In the genomic region with DNA sequence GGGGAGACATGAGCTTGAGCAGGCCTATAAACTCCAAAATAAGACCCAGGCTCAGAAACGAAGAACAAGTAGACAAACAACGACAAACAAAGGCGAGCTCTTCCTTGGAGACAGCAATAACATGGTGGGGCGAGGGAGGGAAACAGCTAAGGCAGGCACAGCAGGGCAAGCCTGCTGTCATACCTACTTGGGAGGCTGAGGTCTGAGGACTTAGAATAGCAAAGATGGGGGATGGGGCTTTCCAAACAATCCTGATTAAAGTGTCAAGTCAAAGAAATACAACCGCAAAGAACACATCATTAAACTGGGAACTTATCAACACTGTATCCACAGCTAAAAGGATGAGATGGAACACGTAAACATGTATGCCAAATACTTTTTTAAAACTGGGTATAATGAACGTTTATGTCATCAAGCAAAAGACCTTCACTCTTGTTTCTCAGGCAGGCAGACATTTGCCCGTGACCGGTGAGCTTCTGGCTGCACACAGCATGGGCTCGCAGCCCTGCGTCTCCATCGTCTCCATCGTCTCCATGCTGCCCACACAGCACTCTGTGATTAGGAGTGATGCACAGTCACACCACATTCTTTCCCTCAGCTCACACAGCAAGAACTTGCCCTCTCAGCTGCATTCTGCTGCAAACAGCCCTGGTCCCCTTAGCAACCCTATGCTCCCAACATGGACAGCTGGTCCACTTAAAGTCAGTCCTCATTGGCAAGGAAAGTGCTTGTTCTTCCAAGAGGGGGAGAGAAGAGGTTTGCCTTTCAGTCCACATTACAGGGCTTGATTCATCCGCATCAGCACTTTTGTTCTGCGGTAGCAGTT, we compare ENCODE assay signal across 9 mouse cellular contexts. TPM values are rescaled to one million over a fixed set of nuclear protein-coding genes. Genes with fewer than 3 reads are reported as not detected.
DNase-seq lines count a peak whose midpoint lies in the region; ATAC-seq lines count a peak whose summit lies in the region.
"Had no signal": no experiment of that assay in that cellular context is flagged by ENCODE, and none has a peak within 500 bp of the region (broad histone marks: within the 10 kb centered on the region; RNA-seq: fewer than 3 reads in every experiment).

No protein-coding gene starts in this region.

- H3K4me3 ChIP-seq in limb, embryonic 15.5 days: no peak overlapping the region
- H3K4me3 ChIP-seq in neural tube, embryonic 15.5 days (replicated peaks): no peak overlapping the region

- peaks cover 6% of the 10 kb centered on the region; the same call in 1 of the 2 replicates for H3K4me1 ChIP-seq in limb, embryonic 15.5 days
- peaks cover 16% of the 10 kb centered on the region for H3K4me1 ChIP-seq in neural tube, embryonic 15.5 days

- no peaks in the 10 kb centered on the region for H3K27me3 ChIP-seq in limb, embryonic 15.5 days
- no peaks in the 10 kb centered on the region for H3K27me3 ChIP-seq in neural tube, embryonic 15.5 days (replicated peaks)

- peaks cover 4% of the 10 kb centered on the region; the same call in 1 of the 2 replicates for H3K36me3 ChIP-seq in limb, embryonic 15.5 days
- no peaks in the 10 kb centered on the region for H3K36me3 ChIP-seq in neural tube, embryonic 15.5 days

- H3K9me3 ChIP-seq in limb, embryonic 15.5 days: no peaks in the 10 kb centered on the region
- H3K9me3 ChIP-seq in neural tube, embryonic 15.5 days (replicated peaks): no peaks in the 10 kb centered on the region

- H3K27ac ChIP-seq in limb, embryonic 15.5 days: 0 out of 2 replicates have a peak overlapping the region, but pooled peaks have one; percentile 8
- H3K27ac ChIP-seq in neural tube, embryonic 15.5 days (replicated peaks): peak overlapping the region; percentile 67

- ATAC-seq in inflammation-experienced regulatory T-cells, adult 6 months: peak; percentile 38
- ATAC-seq in limb, embryonic 15.5 days (ENCODE audit: insufficient number of reproducible peaks, low FRiP score, low TSS enrichment, low read depth): no peak
- peak; percentile 92 for ATAC-seq in neural tube, embryonic 15.5 days (ENCODE audit: low FRiP score)

- H3K9ac ChIP-seq in limb, embryonic 15.5 days: no peak overlapping the region
- H3K9ac ChIP-seq in neural tube, embryonic 15.5 days (replicated peaks): no peak overlapping the region

- peak; percentile 12 for DNase-seq in adipocyte (ENCODE audit: low spot score)
- DNase-seq in cerebellum, adult 9-11 months: peak; percentile 36
- DNase-seq in frontal cortex, postnatal 14 days (ENCODE audit: low spot score in 2 of 2): peak; percentile 14 to 29
- DNase-seq in adrenal gland, postnatal 14 days: no peak
- no peak for DNase-seq in T-cell, adult 2 months (ENCODE audit: low spot score)

- H3K4me2 ChIP-seq in limb, embryonic 15.5 days: no peak overlapping the region
- H3K4me2 ChIP-seq in neural tube, embryonic 15.5 days: peak overlapping the region; percentile 23; the same call in 1 of the 2 replicates

- 66% methylated on average over 15 of the region's 15 CpGs for WGBS in limb, embryonic 15.5 days
- 16% methylated on average over 15 of the region's 15 CpGs for WGBS in neural tube, embryonic 15.5 days

RNA-seq across cellular contexts. Expression of gene Cct2, which starts 31.1 kb away (rescaled TPM):
- 100 to 1,000 TPM; 184 to 248 (median 228) TPM for polyA plus RNA-seq in inflammation-experienced regulatory T-cells, adult 6 months (2017; shearing (Covaris generic))
- 210 and 233 TPM in 2 replicates for polyA plus RNA-seq in limb, embryonic 15.5 days (2015; fragmentation: Nextera tagmentation; extraction: Ambion mirVana)
- polyA plus RNA-seq in neural tube, embryonic 15.5 days (2015; fragmentation: Nextera tagmentation; extraction: Ambion mirVana): 247 and 251 TPM in 2 replicates
- 224 and 240 TPM in 2 replicates for total RNA-seq in adrenal gland, postnatal 14 days (2021)

RNA-seq across cellular contexts. Expression of gene Lrrc10, which starts 49.6 kb away (rescaled TPM):
- polyA plus RNA-seq in inflammation-experienced regulatory T-cells, adult 6 months (2017; shearing (Covaris generic)): not detected
- not detected in 2 replicates for polyA plus RNA-seq in limb, embryonic 15.5 days (2015; fragmentation: Nextera tagmentation; extraction: Ambion mirVana)
- not detected in 2 replicates for polyA plus RNA-seq in neural tube, embryonic 15.5 days (2015; fragmentation: Nextera tagmentation; extraction: Ambion mirVana)
- total RNA-seq in adrenal gland, postnatal 14 days (2021): not detected in 2 replicates
- polyA plus RNA-seq: spleen, adult 2 months had no signal

RNA-seq across cellular contexts. Expression of gene Frs2, which starts 53.6 kb away (rescaled TPM):
- 10 to 100 TPM in 1 of 3 experiments, 1 to 10 TPM in 2; 7.4 to 11.6 (median 9.1) TPM for polyA plus RNA-seq in inflammation-experienced regulatory T-cells, adult 6 months (2017; shearing (Covaris generic))
- polyA plus RNA-seq in limb, embryonic 15.5 days (2015; fragmentation: Nextera tagmentation; extraction: Ambion mirVana): 18.5 and 20.6 TPM in 2 replicates
- polyA plus RNA-seq in neural tube, embryonic 15.5 days (2015; fragmentation: Nextera tagmentation; extraction: Ambion mirVana): 19.7 and 21.4 TPM in 2 replicates
- total RNA-seq in adrenal gland, postnatal 14 days (2021): 26.4 and 30.9 TPM in 2 replicates

Comparison
In these comparisons a context has a peak if more than half of its experiments do, and no peak if none do; other contexts are left out.
1. DNase-seq: peak in adipocyte (single experiment), cerebellum, adult 9-11 months (single experiment) and frontal cortex, postnatal 14 days (2 of 2); none in adrenal gland, postnatal 14 days (single experiment) and T-cell, adult 2 months (single experiment).